ENCODE assay signal across 9 mouse cellular contexts in the genomic region with DNA sequence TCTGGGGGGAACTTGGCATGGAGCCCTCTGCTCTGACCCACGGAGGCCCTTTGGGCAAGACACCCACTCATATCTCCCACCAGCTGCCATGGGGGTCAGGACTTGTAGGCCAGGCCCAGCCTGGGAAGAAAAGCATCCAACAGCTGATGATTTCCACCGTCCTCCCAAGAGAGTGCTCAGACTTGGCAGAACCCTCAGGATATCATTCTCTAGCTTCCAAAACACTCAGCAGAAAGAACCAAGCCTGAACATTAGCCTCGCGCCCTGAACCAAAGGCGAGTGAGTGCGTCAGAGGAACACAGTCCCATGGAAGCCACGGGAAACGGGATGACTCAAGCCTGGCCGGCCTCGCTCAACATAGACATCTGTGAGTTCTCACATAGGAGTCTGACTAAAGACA. TPM values are rescaled to one million over a fixed set of nuclear protein-coding genes. Genes with fewer than 3 reads are reported as not detected.
DNase-seq lines count a peak whose midpoint lies in the region; ATAC-seq and TF ChIP-seq lines count a peak whose summit lies in the region.
"Had no signal": no experiment of that assay in that cellular context is flagged by ENCODE, and none has a peak within 500 bp of the region (broad histone marks: within the 10 kb centered on the region; RNA-seq: fewer than 3 reads in every experiment).

No protein-coding gene starts in this region.

- H3K9ac ChIP-seq in heart, embryonic 11.5 days (ENCODE audit: low read depth, low read length), result no peak overlapping the region
- no peak overlapping the region for H3K9ac ChIP-seq in heart, adult 2 months (ENCODE audit: low read depth, low read length)
- no peak overlapping the region for H3K9ac ChIP-seq in kidney, embryonic 14.5 days (ENCODE audit: low read depth, low read length)

- WGBS in heart, embryonic 11.5 days (ENCODE audit: insufficient replicate concordance), result 80% methylated on average over 10 of the region's 10 CpGs
- WGBS in heart, adult 2 months, result 56% methylated on average over 10 of the region's 10 CpGs
- 78% methylated on average over 10 of the region's 10 CpGs for WGBS in kidney, embryonic 14.5 days
- WGBS in small intestine, adult 2 months, result 71% methylated on average over 10 of the region's 10 CpGs
- 92% methylated on average over 10 of the region's 10 CpGs for WGBS in hindbrain, embryonic 10.5 days

- H3K9me3 ChIP-seq in heart, embryonic 11.5 days (replicated peaks; ENCODE audit: control insufficient read depth, low read length), result no peaks in the 10 kb centered on the region
- no peaks in the 10 kb centered on the region for H3K9me3 ChIP-seq in kidney, embryonic 14.5 days (ENCODE audit: control insufficient read depth, low read length)
- no peaks in the 10 kb centered on the region for H3K9me3 ChIP-seq in hindbrain, embryonic 10.5 days

- H3K36me3 ChIP-seq in heart, embryonic 11.5 days (ENCODE audit: control insufficient read depth, insufficient read depth, low read length), result no peaks in the 10 kb centered on the region
- H3K36me3 ChIP-seq in heart, adult 2 months (ENCODE audit: control insufficient read depth, insufficient read depth, low read length), result no peaks in the 10 kb centered on the region
- no peaks in the 10 kb centered on the region for H3K36me3 ChIP-seq in kidney, embryonic 14.5 days (ENCODE audit: control insufficient read depth, insufficient read depth, low read length)
- H3K36me3 ChIP-seq in small intestine, adult 2 months (ENCODE audit: control insufficient read depth, insufficient read depth, low read length), result no peaks in the 10 kb centered on the region
- no peaks in the 10 kb centered on the region for H3K36me3 ChIP-seq in hindbrain, embryonic 10.5 days

- no peak overlapping the region for H3K27ac ChIP-seq in heart, embryonic 11.5 days (ENCODE audit: low read depth, low read length)
- peak overlapping the region; percentile 51 for H3K27ac ChIP-seq in heart, adult 2 months
- H3K27ac ChIP-seq in kidney, embryonic 14.5 days (ENCODE audit: low read depth, low read length), result no peak overlapping the region
- H3K27ac ChIP-seq in small intestine, adult 2 months (ENCODE audit: insufficient read depth, low read depth, low read length), result peak overlapping the region; percentile 21; the same call in 1 of the 2 replicates
- no peak overlapping the region for H3K27ac ChIP-seq in hindbrain, embryonic 10.5 days

- no peak for ATAC-seq in heart, embryonic 11.5 days (replicated peaks; ENCODE audit: insufficient number of reproducible peaks, low FRiP score, low TSS enrichment)
- peak; percentile 20; the same call in 1 of the 2 replicates for ATAC-seq in kidney, embryonic 14.5 days (ENCODE audit: low FRiP score, low TSS enrichment)
- ATAC-seq: CD4-positive, CD25-positive, alpha-beta regulatory T cell, adult 4 months had no signal

- H3K4me2 ChIP-seq in heart, embryonic 11.5 days, result no peak overlapping the region
- H3K4me2 ChIP-seq in kidney, embryonic 14.5 days (replicated peaks; ENCODE audit: low read depth, low read length), result no peak overlapping the region

- H3K4me1 ChIP-seq in heart, embryonic 11.5 days (ENCODE audit: control insufficient read depth, insufficient read depth, low read length), result peaks cover 55% of the 10 kb centered on the region
- peaks cover 12% of the 10 kb centered on the region for H3K4me1 ChIP-seq in heart, adult 2 months (ENCODE audit: control insufficient read depth, insufficient read depth, low read length)
- no peaks in the 10 kb centered on the region for H3K4me1 ChIP-seq in kidney, embryonic 14.5 days (ENCODE audit: control insufficient read depth, insufficient read depth, low read length)
- no peaks in the 10 kb centered on the region for H3K4me1 ChIP-seq in small intestine, adult 2 months (ENCODE audit: control insufficient read depth, insufficient read depth, insufficient read length, low read length)
- H3K4me1 ChIP-seq in hindbrain, embryonic 10.5 days (replicated peaks), result peaks cover 8% of the 10 kb centered on the region

- H3K79me2 ChIP-seq in heart, adult 2 months (replicated peaks; ENCODE audit: control insufficient read depth, insufficient read depth, low read length), result no peaks in the 10 kb centered on the region

- DNase-seq in heart, adult 18-20 months, result peak; percentile 85 to 91
- DNase-seq in heart, adult 2 months, result peak; percentile 75 to 85
- no peak for DNase-seq in embryo, embryonic 10 days (ENCODE audit: low spot score)
- no peak for DNase-seq in spleen, adult 12 weeks (ENCODE audit: low spot score)
- DNase-seq in hindbrain, embryonic 10.5 days (ENCODE audit: low spot score), result no peak

- H3K4me3 ChIP-seq in heart, embryonic 11.5 days (ENCODE audit: low read depth, low read length), result no peak overlapping the region
- no peak overlapping the region for H3K4me3 ChIP-seq in heart, adult 2 months
- H3K4me3 ChIP-seq in kidney, embryonic 14.5 days (ENCODE audit: low read length), result no peak overlapping the region
- no peak overlapping the region for H3K4me3 ChIP-seq in small intestine, adult 2 months (ENCODE audit: low read depth, low read length)
- no peak overlapping the region for H3K4me3 ChIP-seq in hindbrain, embryonic 10.5 days

- 0 out of 2 replicates have a peak, but pooled peaks have one; percentile 19 for TF ChIP-seq EP300 in heart, adult 2 months (IDR thresholded peaks at IDR 0.05; ENCODE audit: insufficient read depth, low read depth, low read length)

- intact Hi-C loops in heart, adult 2 months (cut with DNase I), result loop anchor here (5.0 kb wide), 2 partner anchors 38 to 47 kb away; no protein-coding TSS in a partner anchor

- TF ChIP-seq POLR2A in heart, adult 2 months (IDR thresholded peaks at IDR 0.05; ENCODE audit: insufficient read depth, low read depth, low read length), result no peak
- TF ChIP-seq POLR2A in small intestine, adult 2 months (IDR thresholded peaks at IDR 0.05; ENCODE audit: low read depth, low read length), result no peak

- TF ChIP-seq CTCF in heart, adult 2 months (IDR thresholded peaks at IDR 0.05), result no peak
- no peak for TF ChIP-seq CTCF in small intestine, adult 2 months (IDR thresholded peaks at IDR 0.05; ENCODE audit: extremely low read depth, insufficient read length, insufficient replicate concordance, low read depth, low read length)

- H3K27me3 ChIP-seq in heart, embryonic 11.5 days (ENCODE audit: control insufficient read depth, insufficient read depth, low read length), result no peaks in the 10 kb centered on the region
- no peaks in the 10 kb centered on the region for H3K27me3 ChIP-seq in heart, adult 2 months (ENCODE audit: control insufficient read depth, insufficient read depth, low read length)
- H3K27me3 ChIP-seq in kidney, embryonic 14.5 days (ENCODE audit: control insufficient read depth, insufficient read depth, low read length), result no peaks in the 10 kb centered on the region
- H3K27me3 ChIP-seq in small intestine, adult 2 months (ENCODE audit: control insufficient read depth, insufficient read depth, low read length), result no peaks in the 10 kb centered on the region
- H3K27me3 ChIP-seq in hindbrain, embryonic 10.5 days (ENCODE audit: insufficient read depth, poor library complexity, severe bottlenecking), result no peaks in the 10 kb centered on the region

RNA-seq across cellular contexts. Expression of a gene that starts 25.4 kb away (rescaled TPM):
- total RNA-seq in heart, adult 18-20 months (2021), result 10 to 100 TPM; 73.7 to 80.4 TPM
- 32.7 and 43.8 TPM in 2 replicates for polyA plus RNA-seq in heart, embryonic 11.5 days (2014; fragmentation: Nextera tagmentation; extraction: Ambion mirVana)
- total RNA-seq in heart, adult 2 months (2021), result 10 to 100 TPM; 67.1 to 78.2 TPM
- 20.1 and 29.3 TPM in 2 replicates for polyA plus RNA-seq in heart, adult 2 months (2012; rRNA removed)
- 18.7 and 24.0 TPM in 2 replicates for polyA plus RNA-seq in kidney, embryonic 14.5 days (2014; fragmentation: Nextera tagmentation; extraction: Ambion mirVana)
- 3.0 and 4.8 TPM in 2 replicates for polyA plus RNA-seq in small intestine, adult 2 months (2012; rRNA removed)
- 22.9 and 32.9 TPM in 2 replicates for polyA plus RNA-seq in hindbrain, embryonic 10.5 days (2016; fragmentation: Nextera tagmentation; extraction: Ambion mirVana)

Comparison
In these comparisons a context has a peak if more than half of its experiments do, and no peak if none do; other contexts are left out.
1. H3K27ac ChIP-seq: peak in heart, adult 2 months (single experiment) and small intestine, adult 2 months (single experiment); none in heart, embryonic 11.5 days (single experiment), kidney, embryonic 14.5 days (single experiment) and hindbrain, embryonic 10.5 days (single experiment).
2. DNase-seq: peak in heart, adult 18-20 months (2 of 2) and heart, adult 2 months (2 of 2); none in embryo, embryonic 10 days (single experiment), spleen, adult 12 weeks (single experiment) and hindbrain, embryonic 10.5 days (single experiment).